Mouse (Mus musculus): ENCODE measurements around the gene Tmem232. TPM values are rescaled to one million over a fixed set of nuclear protein-coding genes. Genes with fewer than 3 reads are reported as not detected.
"Not testable (repeated sequence)": the region's sequence is repeated elsewhere in the genome, so short reads cannot be mapped to it uniquely, and the experiment has no call there.

Gene Tmem232
- total RNA-seq, 4 experiments from 2014 or later: 0.82 to 1.6 (median 1.3) TPM

GRCm38 (mm10) chr17:65225347-65225916, 315.1 kb downstream of the Tmem232 start:
- no peak for DNase-seq (ENCODE audit: low spot score in 2 of 2)

GRCm38 (mm10) chr17:65221687-65222086, 318.9 kb downstream of the Tmem232 start:
- not testable (repeated sequence) for DNase-seq (ENCODE audit: low spot score in 2 of 2)

Small RNA genes lying within 50 kb of the gene (microRNA-seq; reads per million reads assigned to microRNA genes)
- gene Gm25731: 0 reads per million in 2 experiments

Other genes starting within 250 kb of the Tmem232 start
- gene Vapa, start 72.8 kb upstream of the Tmem232 start, total RNA-seq (2022): 100 to 1,000 TPM; 115 to 138 (median 124) TPM
- gene Txndc2, start 101.4 kb upstream of the Tmem232 start, total RNA-seq (2022): not detected
- 10 to 100 TPM; 47.3 to 61.1 (median 52.1) TPM for gene Rab31, start 232.0 kb upstream of the Tmem232 start, total RNA-seq (2022)
- 10 to 100 TPM; 35.6 to 40.9 (median 37.7) TPM for gene Ppp4r1, start 241.8 kb upstream of the Tmem232 start, total RNA-seq (2022)